Mouse (Mus musculus): ENCODE data around the gene Clk3.

DNA sequence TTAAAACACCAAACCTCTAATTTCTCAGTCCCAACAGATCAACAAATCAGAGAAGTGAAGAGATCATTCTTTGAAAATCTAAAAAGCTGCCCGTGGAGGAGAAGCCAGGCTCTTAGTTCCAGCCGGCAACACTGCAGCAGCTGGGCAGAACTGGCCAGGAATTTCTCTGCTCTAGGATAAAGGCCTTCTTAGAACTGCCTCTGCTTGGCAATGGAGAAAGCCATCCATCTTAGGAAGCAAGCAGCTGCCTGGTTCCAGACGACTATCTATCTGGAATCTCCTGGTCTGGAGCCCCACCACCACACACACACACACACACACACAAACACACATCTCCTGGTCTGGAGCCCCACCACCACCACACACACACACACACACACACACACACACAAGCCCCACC, 49.2 kb upstream of the Clk3 start:
- TF ChIP-seq EP300 (IDR thresholded peaks at IDR 0.05; ENCODE audit: low read depth): no peak
- no peak for TF ChIP-seq CTCF (IDR thresholded peaks at IDR 0.05; ENCODE audit: low read depth)
